Mouse (Mus musculus) liver, adult 2 months (tissue): ENCODE measurements around the gene Slc35g1.

Experiments
- CTCF ChIP-seq: fragments of 200-500 bp; IDR thresholded peaks from 2 replicates; pipeline ENCODE4 v1.5.1; 2011; ENCODE audit warnings: low read depth, low read length, control low read depth
- POLR2A ChIP-seq: fragments of 200-500 bp; IDR thresholded peaks from 2 replicates; pipeline ENCODE4 v1.6.1; 2011; ENCODE audit warnings: low read length, control low read depth; ENCODE audit not compliant: insufficient read depth; ENCODE audit errors: extremely low read depth

DNA sequence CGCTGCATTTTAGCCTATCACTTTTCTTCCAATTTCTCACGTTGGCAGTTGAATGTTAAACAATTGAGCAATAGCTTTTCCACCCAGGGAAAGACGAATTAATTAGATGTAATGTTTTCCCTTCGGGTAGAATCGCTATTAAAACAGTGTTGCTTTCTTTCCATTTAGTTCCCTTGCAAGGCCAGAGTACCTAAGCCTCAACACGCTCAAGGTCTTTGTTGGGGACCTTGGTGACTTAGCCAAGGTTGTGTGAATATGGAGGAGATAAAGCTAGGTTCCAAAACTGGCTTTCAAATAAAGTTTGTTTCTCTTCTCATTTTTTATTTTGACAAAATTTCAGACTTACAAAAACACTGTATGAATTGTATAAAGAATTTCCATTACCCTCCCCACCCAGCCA is 27.1 kb downstream of the Slc35g1 start:
- TF ChIP-seq CTCF (no peak), POLR2A (no peak)
